Mouse (Mus musculus) B cell, adult 2 months (primary cell): ENCODE data around the gene Ptpro.

Source experiments
- DNase-seq, 2 experiments: peaks; one replicate each; pipeline ENCODE4 v3.0.0; 2022

The Ptpro gene

GRCm38 (mm10) chr6:137504052-137504451, 251.9 kb downstream of the Ptpro start:
- DNase-seq: peak in 1 of 2 experiments; percentile 3

GRCm38 (mm10) chr6:137505555-137506227, 253.6 kb downstream of the Ptpro start:
- no peak for DNase-seq

- DNase-seq: no peak
Measured at GRCm38 (mm10) chr6:137506563-137506962, 254.4 kb downstream of the Ptpro start.

GRCm38 (mm10) chr6:137508936-137509335, 256.8 kb downstream of the Ptpro start:
- DNase-seq: no peak

GRCm38 (mm10) chr6:137509341-137510045, 257.4 kb downstream of the Ptpro start:
- DNase-seq: no peak

GRCm38 (mm10) chr6:137512753-137513152, 260.6 kb downstream of the Ptpro start:
- DNase-seq: no peak
